Mouse (Mus musculus) mouse embryonic stem cell (cell line): ENCODE measurements around the gene Mob3a.

Source experiments
- in situ Hi-C, 2 experiments: fragments of 300-500 bp; cut with MboI; formaldehyde crosslinking; loops; 1 replicate in 1 of 2; 3 replicates in 1 of 2; pipeline ENCODE4 v1.14.3; 2019 to 2020; ENCODE audit warnings: low sequenced_read_pairs in 2 of 2, low pct_unique_long_range_greater_than_20kb in 1 of 2, mixed read lengths in 1 of 2; ENCODE audit not compliant: unreplicated experiment in 1 of 2

The Mob3a gene

DNA sequence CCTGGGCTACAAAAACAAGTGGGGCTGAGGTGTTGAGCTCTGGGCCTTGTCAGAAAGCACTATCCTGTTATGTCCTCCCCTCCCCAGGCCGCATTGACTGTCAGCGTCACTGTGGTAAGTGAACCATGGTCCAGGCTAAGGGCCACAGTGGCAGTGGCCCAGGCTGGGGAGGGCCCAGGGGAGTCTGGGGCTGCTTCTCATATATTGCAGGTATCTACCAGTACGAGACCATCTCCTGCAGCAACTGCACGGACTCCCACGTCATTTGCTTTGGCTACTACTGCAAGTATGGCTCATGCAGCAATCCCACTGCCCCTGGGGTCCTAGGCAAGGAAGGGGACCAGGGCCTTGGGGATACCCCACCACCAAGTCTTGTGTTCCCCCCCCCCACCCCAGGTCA, 1.9 kb upstream of the Mob3a start:
- in situ Hi-C loops = no loop called here

DNA sequence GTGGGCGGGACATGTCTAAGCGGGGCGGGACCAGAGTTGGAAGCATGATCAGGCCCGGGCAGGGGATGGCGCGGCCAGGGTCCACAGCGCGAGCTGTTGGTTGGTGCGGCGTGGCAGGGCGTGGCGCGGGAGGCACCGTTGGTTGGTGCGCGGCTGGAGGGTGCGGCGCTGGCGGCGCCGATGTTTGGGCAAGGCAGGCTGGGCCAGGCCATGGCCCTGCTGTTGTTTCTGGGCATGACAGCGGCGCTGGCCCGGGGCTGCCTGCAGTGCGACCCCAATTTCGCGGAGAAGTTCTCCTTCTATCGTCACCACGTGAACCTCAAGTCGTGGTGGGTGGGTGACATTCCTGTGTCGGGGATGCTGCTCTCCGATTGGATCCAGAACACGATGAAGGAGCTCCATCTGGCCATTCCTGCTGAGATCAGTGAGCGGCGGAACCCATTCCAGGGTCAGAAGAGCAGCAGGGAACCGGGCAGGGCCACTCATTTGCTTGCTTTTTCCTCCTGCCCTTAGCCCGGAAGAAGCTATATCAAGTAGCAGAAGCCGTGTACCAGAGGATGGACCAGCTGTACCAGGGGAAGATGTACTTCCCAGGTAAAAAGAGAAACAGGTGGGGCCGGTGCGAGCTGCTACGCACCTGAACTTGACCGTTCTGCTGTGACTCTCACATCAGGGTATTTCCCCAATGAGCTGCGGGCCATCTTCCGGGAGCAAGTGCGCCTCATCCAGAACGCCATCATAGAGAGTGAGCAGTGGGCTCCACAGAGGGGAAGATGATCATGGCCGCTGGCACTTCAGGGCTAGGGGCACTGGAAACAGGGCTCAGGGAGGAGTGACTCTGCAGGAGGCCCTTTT, 986 bp upstream of the Mob3a start:
- in situ Hi-C loops = no loop called here

GRCm38 (mm10) chr10:80700732-80701131, 1.0 kb downstream of the Mob3a start:
- in situ Hi-C loops = no loop called here

DNA sequence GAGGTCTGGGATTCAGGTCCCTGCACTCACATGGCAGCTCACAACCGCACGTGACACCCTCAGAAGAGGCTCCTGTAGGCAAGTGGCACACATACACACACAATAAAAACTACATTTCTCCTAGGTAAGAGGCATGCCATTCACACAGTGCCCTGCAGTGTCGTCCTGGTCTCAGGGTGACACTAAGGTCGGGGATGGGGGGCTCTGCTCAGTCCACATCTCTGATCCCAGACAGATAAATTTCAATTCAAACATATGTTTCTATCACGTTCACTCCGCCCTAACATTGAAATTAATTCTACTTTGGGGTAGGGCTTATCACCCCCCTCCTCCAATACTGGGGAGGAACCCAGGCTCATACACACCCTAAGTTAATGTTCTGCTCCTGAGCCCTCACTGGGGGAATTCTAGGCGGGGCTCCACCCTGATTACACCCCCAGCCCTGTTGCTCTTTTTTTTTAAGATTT, 1.7 kb downstream of the Mob3a start:
- in situ Hi-C loops = no loop called here

DNA sequence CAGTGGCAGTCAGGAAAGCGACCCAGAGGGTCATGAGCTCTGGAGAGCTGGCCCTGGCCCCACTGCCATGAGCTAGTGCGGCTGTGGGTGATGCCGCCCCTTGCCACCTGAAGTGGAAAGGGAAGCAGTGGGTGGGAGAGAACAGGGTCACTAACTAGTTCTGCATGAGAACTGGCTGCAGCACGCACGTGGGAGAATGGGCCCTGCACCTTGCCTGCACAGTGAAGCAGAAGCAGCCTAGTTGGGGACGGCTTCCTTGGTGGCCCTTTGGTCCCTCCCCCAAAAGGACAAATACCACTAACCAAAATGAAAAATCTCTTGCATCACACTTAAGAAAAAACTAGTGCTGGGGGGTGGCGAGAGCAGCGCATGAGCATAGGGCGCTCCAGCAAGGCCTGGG, 3.2 kb downstream of the Mob3a start:
- in situ Hi-C loops = no loop called here

DNA sequence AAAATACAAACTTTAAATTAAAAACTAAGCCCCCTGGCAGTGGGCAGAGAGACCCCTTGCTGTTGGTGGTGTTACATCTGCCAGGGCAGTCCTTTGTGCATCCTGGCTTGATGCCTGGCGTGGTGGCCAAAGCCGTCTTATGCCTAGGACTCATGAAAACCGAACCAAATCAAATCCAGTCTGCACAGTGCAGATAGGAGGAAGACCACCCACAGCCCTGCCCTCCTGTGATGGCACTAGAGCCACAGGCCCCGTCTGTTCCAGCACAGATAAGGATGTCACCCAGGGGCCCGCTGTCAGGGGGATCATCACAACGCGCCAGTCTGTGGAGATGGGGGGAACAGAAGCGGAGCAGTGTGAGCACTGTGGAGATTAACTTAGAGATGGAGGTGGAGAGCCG, 4.0 kb downstream of the Mob3a start:
- in situ Hi-C loops = no loop called here

DNA sequence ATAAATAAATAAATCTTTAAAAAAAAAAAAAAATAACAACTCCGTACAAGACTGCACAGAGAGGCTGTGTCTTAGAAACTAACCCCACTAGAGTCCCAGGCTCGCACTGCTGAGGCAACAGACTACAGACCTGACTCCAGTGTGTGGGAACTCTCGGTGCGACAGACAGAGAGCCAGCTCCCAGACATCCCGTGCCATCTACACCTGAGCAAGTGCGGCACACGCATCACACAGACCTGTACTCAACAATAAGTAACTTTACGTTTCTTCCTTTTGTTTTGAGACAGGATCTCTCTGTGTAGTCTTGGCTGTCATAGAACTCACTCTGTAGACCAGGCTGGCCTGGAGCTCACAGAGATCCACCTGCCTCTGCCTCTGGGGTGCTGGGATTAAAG, 4.4 kb downstream of the Mob3a start:
- in situ Hi-C loops = no loop called here

DNA sequence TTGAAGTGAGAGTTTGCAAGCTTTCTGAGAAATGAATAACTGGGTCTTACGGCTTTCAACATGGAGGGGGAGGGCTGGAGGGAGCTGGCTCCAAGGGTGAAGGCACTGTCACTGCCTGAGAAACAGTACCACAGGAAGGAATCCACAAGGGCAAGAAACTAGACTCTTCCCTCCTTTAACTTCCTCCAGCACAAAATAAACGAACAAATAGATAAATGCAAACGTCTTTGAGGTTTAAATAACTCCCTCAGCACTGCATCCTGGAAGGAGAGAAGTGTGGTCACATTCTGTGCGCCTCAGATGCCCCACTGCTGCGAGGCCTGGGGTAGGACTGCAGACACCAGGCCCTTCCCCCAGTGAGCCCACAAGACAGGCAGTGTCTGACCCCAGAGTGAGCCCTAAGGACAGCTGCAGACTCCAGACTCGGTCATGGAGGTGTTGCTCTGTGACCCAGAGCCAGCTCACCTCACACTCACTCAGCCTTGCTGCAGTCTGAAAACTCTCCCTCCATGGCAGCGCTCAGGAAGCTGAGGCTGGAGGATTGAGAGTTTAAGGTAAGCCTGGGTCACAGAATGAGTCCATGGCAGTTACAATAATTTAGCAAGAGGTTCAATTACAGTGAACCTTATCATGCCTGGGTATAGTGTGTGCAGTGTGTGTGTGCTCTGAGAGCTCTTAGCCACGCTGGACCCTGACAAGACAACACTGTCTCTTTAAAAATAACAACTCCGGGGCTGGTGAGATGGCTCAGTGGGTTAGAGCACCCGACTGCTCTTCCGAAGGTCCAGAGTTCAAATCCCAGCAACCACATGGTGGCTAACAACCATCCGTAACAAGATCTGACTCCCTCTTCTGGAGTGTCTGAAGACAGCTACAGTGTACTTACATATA, 5.0 kb downstream of the Mob3a start:
- in situ Hi-C loops = no loop called here

- in situ Hi-C loops = no loop called here
Observed at GRCm38 (mm10) chr10:80695801-80696501, 5.8 kb downstream of the Mob3a start.

DNA sequence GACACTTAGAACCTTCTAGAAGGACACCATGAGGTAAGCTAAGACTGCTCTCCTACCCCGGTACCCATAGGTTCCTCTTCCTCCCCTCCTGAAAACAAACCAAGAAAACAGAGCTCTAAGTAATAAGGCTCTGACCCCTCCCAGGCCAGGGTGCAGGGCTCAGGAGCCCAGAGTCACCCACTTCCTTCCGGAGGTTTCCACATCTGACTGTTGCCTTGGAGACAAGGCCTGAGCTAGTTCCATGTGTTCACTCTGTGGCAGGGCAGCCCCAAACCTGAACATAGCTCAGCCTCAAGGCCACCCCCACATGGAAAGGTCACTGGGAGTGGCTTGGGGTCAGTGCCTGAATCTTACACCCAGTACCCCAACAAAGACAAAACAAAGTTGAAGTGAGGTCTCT, 6.6 kb downstream of the Mob3a start:
- in situ Hi-C loops = no loop called here

DNA sequence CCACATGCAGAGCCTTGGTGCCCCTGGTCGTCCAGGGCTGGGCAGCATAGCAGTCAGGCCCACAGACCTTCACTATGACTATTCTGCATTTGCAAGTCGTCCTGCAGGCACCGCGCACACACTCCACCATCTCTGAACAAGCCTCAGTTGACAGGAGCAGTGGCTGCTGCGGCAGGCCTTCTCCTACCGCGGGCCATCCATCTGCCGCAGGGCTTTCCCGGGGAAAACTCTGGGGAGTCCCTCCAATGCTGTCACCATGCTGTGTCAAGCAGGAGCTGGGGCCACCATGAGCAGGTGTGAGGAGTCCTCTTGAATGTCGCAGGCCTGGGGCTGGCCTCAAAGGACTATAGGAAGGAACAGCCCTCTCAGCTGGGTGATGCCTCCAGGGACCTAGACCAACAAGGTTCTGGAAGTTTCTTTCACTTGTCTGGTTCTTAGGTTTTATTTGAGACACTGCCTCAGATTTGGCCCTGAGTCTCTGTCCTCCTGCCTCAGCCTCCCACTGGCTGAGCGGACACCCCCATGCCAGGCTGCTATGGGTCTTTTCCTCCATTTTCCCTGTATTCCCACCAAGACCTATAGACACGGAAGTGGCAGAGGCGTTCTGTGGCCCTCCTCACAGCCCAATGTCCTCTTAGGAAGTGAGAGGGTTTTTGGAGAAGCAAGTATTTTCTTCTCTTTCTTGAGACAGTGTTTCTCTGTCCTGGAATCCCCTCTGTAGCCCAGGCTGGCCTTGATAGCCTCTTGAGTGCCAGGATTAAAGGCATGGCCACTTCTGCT, 7.4 kb downstream of the Mob3a start:
- in situ Hi-C loops = no loop called here

DNA sequence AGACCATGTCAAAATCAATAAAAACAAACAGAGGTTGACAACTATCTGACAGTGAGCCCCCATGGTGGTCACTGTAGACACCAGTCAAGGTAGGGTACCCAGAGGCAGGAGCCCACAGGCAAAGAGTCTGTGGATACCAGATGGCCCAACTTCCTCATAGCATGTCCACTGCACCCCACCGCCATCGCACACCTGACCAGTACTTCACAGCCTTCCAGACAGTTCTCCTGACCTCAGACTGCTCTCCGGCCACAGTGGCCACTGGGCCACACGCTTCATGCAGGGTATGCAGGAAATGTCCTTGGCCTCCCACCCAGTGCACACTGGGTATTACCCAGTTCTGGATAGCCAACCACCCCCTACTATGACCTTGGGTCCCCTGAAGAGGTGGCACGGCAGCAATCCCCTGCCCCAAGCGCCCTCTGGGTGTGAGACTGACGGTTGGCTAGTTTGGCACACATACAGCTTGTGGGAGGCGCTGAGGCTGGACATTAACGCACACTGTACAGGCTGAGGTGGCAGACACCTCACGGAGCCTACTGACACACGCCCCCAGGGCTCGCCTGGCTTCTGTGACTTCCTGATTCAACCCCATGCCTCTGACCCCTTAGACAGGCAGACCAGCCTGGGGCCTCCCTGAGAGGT, 8.3 kb downstream of the Mob3a start:
- in situ Hi-C loops = no loop called here

DNA sequence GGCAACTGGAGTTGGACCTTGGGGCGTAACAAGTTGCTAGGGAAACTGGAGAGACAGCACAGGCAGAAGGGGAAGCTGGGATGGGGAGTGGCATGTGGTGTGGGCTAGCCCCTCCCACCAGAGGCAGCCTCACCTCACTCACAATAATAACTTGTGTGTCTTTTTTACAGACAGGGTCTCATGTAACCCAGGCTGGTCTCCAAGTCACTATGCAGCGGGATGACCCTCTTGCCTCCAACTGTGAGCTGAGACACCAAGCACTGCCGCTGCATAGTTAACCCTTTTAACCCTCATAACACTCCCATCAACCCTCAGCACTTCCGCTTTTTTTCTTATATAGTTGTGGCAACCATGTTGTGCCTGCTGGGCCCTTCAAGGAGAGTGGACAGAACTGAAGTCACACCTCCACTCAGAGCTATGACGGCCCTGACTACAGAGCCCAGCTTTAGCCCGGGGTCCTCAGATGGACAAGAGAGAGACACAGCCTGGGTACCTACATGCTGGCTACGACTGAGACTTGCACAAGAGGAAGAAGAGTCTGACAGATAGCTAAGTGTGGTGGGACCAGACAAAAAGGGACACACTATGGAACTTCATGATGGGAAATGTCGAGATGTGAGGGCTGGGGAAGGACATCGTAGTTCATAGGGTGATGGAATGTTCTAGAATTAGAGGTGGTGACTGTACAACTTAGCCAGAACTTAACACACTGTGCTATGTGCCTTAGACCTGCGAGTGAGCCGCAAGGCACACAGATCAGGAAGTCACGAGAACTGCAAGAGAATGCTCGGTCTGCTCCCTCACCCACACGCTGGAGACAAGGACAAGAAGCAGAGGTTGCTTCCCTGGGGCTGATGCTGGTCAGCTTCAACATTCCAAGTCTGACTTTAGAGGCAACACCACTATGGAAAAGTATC, 9.3 kb downstream of the Mob3a start:
- in situ Hi-C loops = no loop called here

GRCm38 (mm10) chr10:80687850-80688249, 13.9 kb downstream of the Mob3a start:
- in situ Hi-C loops = loop anchor here (5.0 to 10.0 kb wide), 2 partner anchors 113 to 241 kb away; partner anchors contain the start of gene Klf16 (in 1 of the 2)

DNA sequence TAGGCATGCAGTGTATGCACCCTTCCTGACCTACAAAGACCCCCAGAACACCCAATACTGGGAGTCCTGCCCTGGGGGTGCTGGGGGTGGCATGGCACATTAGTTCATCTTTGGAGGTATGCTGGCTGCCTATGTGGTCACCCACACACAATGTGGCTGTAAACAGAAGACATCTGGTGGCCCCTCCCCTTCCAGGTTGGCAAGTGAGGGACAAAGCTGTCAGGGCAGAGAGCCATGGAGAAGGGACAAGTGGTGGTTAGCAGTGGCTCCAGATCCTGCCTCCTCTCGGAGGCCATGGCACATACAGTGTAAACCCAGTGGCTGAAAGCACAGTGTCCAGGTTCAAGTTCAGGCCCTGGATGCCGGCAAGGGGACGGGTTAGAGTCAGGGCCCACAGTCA, 15.2 kb downstream of the Mob3a start:
- in situ Hi-C loops = loop anchor here (5.0 to 10.0 kb wide), 2 partner anchors 112 to 239 kb away; partner anchors contain the start of gene Klf16 (in 1 of the 2)

DNA sequence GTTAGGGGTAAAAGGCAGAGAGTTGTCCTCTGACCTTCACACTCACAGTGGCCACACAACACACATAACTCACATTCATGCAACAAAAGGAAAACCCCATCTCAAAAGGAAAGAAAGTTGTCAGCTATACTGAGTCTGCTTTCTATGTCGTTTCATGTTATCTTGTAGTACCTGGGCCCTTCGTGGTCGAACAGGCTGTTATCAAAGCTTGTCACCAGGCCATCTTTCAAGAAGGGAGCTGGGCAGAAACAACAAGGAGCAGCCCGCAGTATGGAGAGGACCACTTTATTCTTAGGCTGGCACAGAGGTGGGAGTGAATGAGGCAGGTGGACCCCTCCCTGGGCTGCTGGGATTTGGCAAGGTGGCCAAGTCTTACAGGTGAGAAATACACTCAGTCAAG, 16.8 kb downstream of the Mob3a start:
- in situ Hi-C loops = loop anchor here (5.0 to 10.0 kb wide), 3 partner anchors 108 to 238 kb away; partner anchors contain the start of gene Klf16 (in 2 of the 2)
